Mouse (Mus musculus) frontal cortex, postnatal 14 days (tissue): ENCODE measurements around the gene Cmpk2.
"Not testable (repeated sequence)": the region's sequence is repeated elsewhere in the genome, so short reads cannot be mapped to it uniquely, and the experiment has no call there.

Experiments
- DNase-seq, 2 experiments: peaks; one replicate each; pipeline ENCODE4 v3.0.0; 2022; ENCODE audit warnings: low spot score in 2 of 2

Cmpk2 gene

GRCm38 (mm10) chr12:26469098-26470041, at the start of gene Cmpk2:
Gene Cmpk2, plus strand, starts transcription at chr12:26469204.
- peak; percentile 87 to 89 for DNase-seq

GRCm38 (mm10) chr12:26424841-26425240, 44.2 kb upstream of the Cmpk2 start:
- no peak for DNase-seq

- DNase-seq = not testable (repeated sequence)
These were observed 40.2 kb upstream of the Cmpk2 start for GRCm38 (mm10) chr12:26428771-26429170.

GRCm38 (mm10) chr12:26436334-26436733, 32.7 kb upstream of the Cmpk2 start:
- DNase-seq = no peak

GRCm38 (mm10) chr12:26437950-26438349, 31.1 kb upstream of the Cmpk2 start:
- DNase-seq = no peak

GRCm38 (mm10) chr12:26439366-26439765, 29.6 kb upstream of the Cmpk2 start:
- no peak for DNase-seq

GRCm38 (mm10) chr12:26444054-26444453, 24.9 kb upstream of the Cmpk2 start:
- DNase-seq = peak in 1 of 2 experiments; percentile 70

GRCm38 (mm10) chr12:26444511-26444910, 24.5 kb upstream of the Cmpk2 start:
- DNase-seq = no peak

GRCm38 (mm10) chr12:26446377-26447045, 22.5 kb upstream of the Cmpk2 start:
- no peak for DNase-seq

GRCm38 (mm10) chr12:26449483-26449882, 19.5 kb upstream of the Cmpk2 start:
- DNase-seq = no peak

GRCm38 (mm10) chr12:26451150-26451549, 17.9 kb upstream of the Cmpk2 start:
- DNase-seq = no peak

GRCm38 (mm10) chr12:26452951-26453350, 16.1 kb upstream of the Cmpk2 start:
- no peak for DNase-seq

- no peak for DNase-seq
These were observed 14.3 kb upstream of the Cmpk2 start for GRCm38 (mm10) chr12:26454682-26455081.

GRCm38 (mm10) chr12:26456028-26456698, 12.8 kb upstream of the Cmpk2 start, which contains the start of gene Rsad2:
Gene Rsad2, minus strand, starts transcription at chr12:26456452.
- peak in 1 of 2 experiments; percentile 17 for DNase-seq

GRCm38 (mm10) chr12:26460091-26460490, 8.9 kb upstream of the Cmpk2 start:
- no peak for DNase-seq

GRCm38 (mm10) chr12:26465600-26465999, 3.4 kb upstream of the Cmpk2 start:
- DNase-seq = no peak

GRCm38 (mm10) chr12:26470042-26470409, 1.0 kb downstream of the Cmpk2 start:
- no peak for DNase-seq

GRCm38 (mm10) chr12:26471376-26471775, 2.4 kb downstream of the Cmpk2 start:
- DNase-seq = no peak

GRCm38 (mm10) chr12:26472770-26473481, 3.9 kb downstream of the Cmpk2 start:
- DNase-seq = no peak

- no peak for DNase-seq
These were observed 4.7 kb downstream of the Cmpk2 start for GRCm38 (mm10) chr12:26473746-26474145.

GRCm38 (mm10) chr12:26477198-26477597, 8.2 kb downstream of the Cmpk2 start:
- no peak for DNase-seq
